Mouse (Mus musculus): ENCODE results near the gene Gm10491. TPM values are rescaled to one million over a fixed set of nuclear protein-coding genes. Genes with fewer than 3 reads are reported as not detected.
A peak's percentile ranks its signal among the peaks of the same experiment; 100 is the strongest.

Gene Gm10491
- polyA plus RNA-seq (2015; fragmentation: Nextera tagmentation; extraction: Ambion mirVana): not detected in 2 replicates

GRCm38 (mm10) chrX:7907735-7908134, at the start of gene Gm10491:
TSS of gene Gm10491 (minus strand) at chrX:7907835.
- Histone ChIP-seq H3K4me3 (replicated peaks) (no peak within 1 kb of the TSS), H3K27ac (replicated peaks) (no peak within 1 kb of the TSS), H3K4me1 (replicated peaks) (no peaks in the 10 kb centered on the region), H3K4me2 (no peak within 1 kb of the TSS), H3K9me3 (replicated peaks) (no peaks in the 10 kb centered on the region), H3K36me3 (replicated peaks) (peaks cover 10% of the 10 kb centered on the region; the same call in 1 of the 2 replicates), H3K27me3 (no peaks in the 10 kb centered on the region), H3K9ac (no peak within 1 kb of the TSS)
- 67% methylated on average over 5 of the region's 5 CpGs for WGBS (ENCODE audit: insufficient replicate concordance)
- ATAC-seq (ENCODE audit: insufficient read depth): no peak

GRCm38 (mm10) chrX:7950091-7950490, 42.5 kb upstream of the Gm10491 start:
- peaks cover 10% of the 10 kb centered on the region for H3K4me1 ChIP-seq (replicated peaks)
- no peak for ATAC-seq (ENCODE audit: insufficient read depth)
- H3K9ac ChIP-seq: no peak overlapping the region
- no peaks in the 10 kb centered on the region for H3K36me3 ChIP-seq (replicated peaks)
- 78% methylated on average over 7 of the region's 7 CpGs for WGBS (ENCODE audit: insufficient replicate concordance)
- H3K9me3 ChIP-seq (replicated peaks): no peaks in the 10 kb centered on the region
- no peak overlapping the region for H3K4me3 ChIP-seq (replicated peaks)
- H3K27me3 ChIP-seq: no peaks in the 10 kb centered on the region
- no peak overlapping the region for H3K4me2 ChIP-seq
- no peak overlapping the region for H3K27ac ChIP-seq (replicated peaks)

GRCm38 (mm10) chrX:7947900-7948492, 40.4 kb upstream of the Gm10491 start:
- no peaks in the 10 kb centered on the region for H3K9me3 ChIP-seq (replicated peaks)
- H3K27me3 ChIP-seq: no peaks in the 10 kb centered on the region
- H3K27ac ChIP-seq (replicated peaks): no peak overlapping the region
- H3K36me3 ChIP-seq (replicated peaks): no peaks in the 10 kb centered on the region
- ATAC-seq (ENCODE audit: insufficient read depth): peak; percentile 99
- WGBS (ENCODE audit: insufficient replicate concordance): 11% methylated on average over 38 of the region's 38 CpGs
- H3K4me1 ChIP-seq (replicated peaks): peaks cover 10% of the 10 kb centered on the region
- H3K4me2 ChIP-seq: peak overlapping the region; percentile 79
- H3K4me3 ChIP-seq (replicated peaks): peak overlapping the region; percentile 64
- 0 out of 2 replicates have a peak overlapping the region, but pooled peaks have one; percentile 32 for H3K9ac ChIP-seq

GRCm38 (mm10) chrX:7947108-7947899, 39.7 kb upstream of the Gm10491 start, which contains the start of gene Hdac6:
TSS of gene Hdac6 (minus strand) at chrX:7947889.
- Histone ChIP-seq H3K36me3 (replicated peaks) (no peaks in the 10 kb centered on the region), H3K9ac (peak within 1 kb of the TSS; percentile 59), H3K27ac (replicated peaks) (peak within 1 kb of the TSS; percentile 55; the same call in 1 of the 2 replicates), H3K4me1 (replicated peaks) (peaks cover 10% of the 10 kb centered on the region), H3K9me3 (replicated peaks) (no peaks in the 10 kb centered on the region), H3K4me2 (peak within 1 kb of the TSS; percentile 79), H3K27me3 (no peaks in the 10 kb centered on the region), H3K4me3 (replicated peaks) (peak within 1 kb of the TSS; percentile 64)
- ATAC-seq (ENCODE audit: insufficient read depth): no peak
- WGBS (ENCODE audit: insufficient replicate concordance): 16% methylated on average over 37 of the region's 37 CpGs

- H3K4me3 ChIP-seq (replicated peaks): no peak overlapping the region
- no peaks in the 10 kb centered on the region for H3K36me3 ChIP-seq (replicated peaks)
- H3K27ac ChIP-seq (replicated peaks): no peak overlapping the region
- H3K27me3 ChIP-seq: no peaks in the 10 kb centered on the region
- 76% methylated on average over 8 of the region's 8 CpGs for WGBS (ENCODE audit: insufficient replicate concordance)
- H3K4me2 ChIP-seq: no peak overlapping the region
- H3K9ac ChIP-seq: no peak overlapping the region
- H3K9me3 ChIP-seq (replicated peaks): no peaks in the 10 kb centered on the region
- ATAC-seq (ENCODE audit: insufficient read depth): no peak
- peaks cover 10% of the 10 kb centered on the region for H3K4me1 ChIP-seq (replicated peaks)
These were observed 38.0 kb upstream of the Gm10491 start for GRCm38 (mm10) chrX:7945618-7946017.

GRCm38 (mm10) chrX:7937667-7938066, 30.0 kb upstream of the Gm10491 start:
- Histone ChIP-seq H3K9me3 (replicated peaks) (no peaks in the 10 kb centered on the region), H3K27me3 (no peaks in the 10 kb centered on the region), H3K27ac (replicated peaks) (no peak overlapping the region), H3K4me3 (replicated peaks) (no peak overlapping the region), H3K4me2 (no peak overlapping the region), H3K4me1 (replicated peaks) (no peaks in the 10 kb centered on the region), H3K36me3 (replicated peaks) (no peaks in the 10 kb centered on the region), H3K9ac (no peak overlapping the region)
- no peak for ATAC-seq (ENCODE audit: insufficient read depth)
- WGBS (ENCODE audit: insufficient replicate concordance): 75% methylated on average over 6 of the region's 6 CpGs

- WGBS (ENCODE audit: insufficient replicate concordance): 42% methylated on average over 11 of the region's 11 CpGs
- Histone ChIP-seq H3K4me1 (replicated peaks) (no peaks in the 10 kb centered on the region), H3K27me3 (no peaks in the 10 kb centered on the region), H3K4me2 (no peak overlapping the region), H3K9me3 (replicated peaks) (no peaks in the 10 kb centered on the region), H3K27ac (replicated peaks) (no peak overlapping the region), H3K4me3 (replicated peaks) (no peak overlapping the region), H3K9ac (no peak overlapping the region), H3K36me3 (replicated peaks) (no peaks in the 10 kb centered on the region)
- no peak for ATAC-seq (ENCODE audit: insufficient read depth)
These were observed 29.2 kb upstream of the Gm10491 start for GRCm38 (mm10) chrX:7936874-7937273.

GRCm38 (mm10) chrX:7928270-7928790, 20.7 kb upstream of the Gm10491 start, which contains the start of gene Eras:
TSS of gene Eras (minus strand) at chrX:7928607.
- H3K36me3 ChIP-seq (replicated peaks): no peaks in the 10 kb centered on the region
- no peak within 1 kb of the TSS for H3K4me3 ChIP-seq (replicated peaks)
- H3K27me3 ChIP-seq: peaks cover 64% of the 10 kb centered on the region
- no peak for ATAC-seq (ENCODE audit: insufficient read depth)
- H3K27ac ChIP-seq (replicated peaks): no peak within 1 kb of the TSS
- no peaks in the 10 kb centered on the region for H3K9me3 ChIP-seq (replicated peaks)
- no peak within 1 kb of the TSS for H3K4me2 ChIP-seq
- H3K4me1 ChIP-seq (replicated peaks): no peaks in the 10 kb centered on the region
- WGBS (ENCODE audit: insufficient replicate concordance): 23% methylated on average over 19 of the region's 19 CpGs
- no peak within 1 kb of the TSS for H3K9ac ChIP-seq

- Histone ChIP-seq H3K4me2 (no peak overlapping the region), H3K4me1 (replicated peaks) (no peaks in the 10 kb centered on the region), H3K4me3 (replicated peaks) (no peak overlapping the region), H3K27me3 (peaks cover 76% of the 10 kb centered on the region), H3K9me3 (replicated peaks) (no peaks in the 10 kb centered on the region), H3K36me3 (replicated peaks) (no peaks in the 10 kb centered on the region), H3K27ac (replicated peaks) (no peak overlapping the region), H3K9ac (no peak overlapping the region)
- 21% methylated on average over 10 of the region's 10 CpGs for WGBS (ENCODE audit: insufficient replicate concordance)
- ATAC-seq (ENCODE audit: insufficient read depth): no peak
These were observed 19.5 kb upstream of the Gm10491 start for GRCm38 (mm10) chrX:7927116-7927515.

GRCm38 (mm10) chrX:7926266-7926665, 18.6 kb upstream of the Gm10491 start:
- no peaks in the 10 kb centered on the region for H3K4me1 ChIP-seq (replicated peaks)
- peaks cover 85% of the 10 kb centered on the region for H3K27me3 ChIP-seq
- 57% methylated on average over 6 of the region's 6 CpGs for WGBS (ENCODE audit: insufficient replicate concordance)
- ATAC-seq (ENCODE audit: insufficient read depth): no peak
- no peak overlapping the region for H3K4me3 ChIP-seq (replicated peaks)
- H3K27ac ChIP-seq (replicated peaks): no peak overlapping the region
- H3K4me2 ChIP-seq: no peak overlapping the region
- no peaks in the 10 kb centered on the region for H3K36me3 ChIP-seq (replicated peaks)
- no peak overlapping the region for H3K9ac ChIP-seq
- no peaks in the 10 kb centered on the region for H3K9me3 ChIP-seq (replicated peaks)

- Histone ChIP-seq H3K36me3 (replicated peaks) (no peaks in the 10 kb centered on the region), H3K9ac (no peak overlapping the region), H3K9me3 (replicated peaks) (no peaks in the 10 kb centered on the region), H3K4me2 (peak overlapping the region; percentile 42; the same call in 1 of the 2 replicates), H3K27me3 (peaks cover 91% of the 10 kb centered on the region), H3K27ac (replicated peaks) (no peak overlapping the region), H3K4me1 (replicated peaks) (no peaks in the 10 kb centered on the region), H3K4me3 (replicated peaks) (no peak overlapping the region)
- ATAC-seq (ENCODE audit: insufficient read depth): no peak
- 21% methylated on average over 31 of the region's 48 CpGs for WGBS (ENCODE audit: insufficient replicate concordance)
These were observed 14.4 kb upstream of the Gm10491 start for GRCm38 (mm10) chrX:7922032-7922431.
